Mouse (Mus musculus) embryonic fibroblast, embryonic 13.5 days (primary cell): ENCODE measurements around the gene Arl15.

Experiments used
- CTCF ChIP-seq: IDR thresholded peaks from 2 replicates; pipeline ENCODE4 v1.5.1; 2011; ENCODE audit warnings: mild to moderate bottlenecking, control low read depth, low read length, moderate library complexity, borderline replicate concordance; ENCODE audit not compliant: insufficient read depth
- POLR2A ChIP-seq: IDR thresholded peaks from 2 replicates; pipeline ENCODE4 v1.6.1; 2011; ENCODE audit warnings: low read depth, mild to moderate bottlenecking, control low read depth, low read length, moderate library complexity

GRCm38 (mm10) chr13:114119816-114120215, 325.5 kb downstream of the Arl15 start:
- TF ChIP-seq CTCF (no peak), POLR2A (no peak)
